Mouse (Mus musculus): ENCODE measurements around the gene Fcrl1. TPM values are rescaled to one million over a fixed set of nuclear protein-coding genes. Genes with fewer than 3 reads are reported as not detected.
A peak's percentile ranks its signal among the peaks of the same experiment; 100 is the strongest.
"Not testable (repeated sequence)": the region's sequence is repeated elsewhere in the genome, so short reads cannot be mapped to it uniquely, and the experiment has no call there.

Gene Fcrl1
- total RNA-seq (2021) (under 1 TPM in 1 of 2 experiments, not detected in 1; 0.45 TPM), polyA plus RNA-seq (2012; rRNA removed) (0.41 and 0.78 TPM in 2 replicates)
- long read RNA-seq, result 0 reads

GRCm38 (mm10) chr3:87376195-87377165, at the start of gene Fcrl1:
Fcrl1 (plus strand) TSS chr3:87376387.
- WGBS, result 77% methylated on average over 18 of the region's 18 CpGs
- H3K79me2 ChIP-seq (replicated peaks; ENCODE audit: control insufficient read depth, insufficient read depth, low read length), result no peaks in the 10 kb centered on the region
- DNase-seq, result no peak
- no peaks in the 10 kb centered on the region for H3K36me3 ChIP-seq (ENCODE audit: control insufficient read depth, insufficient read depth, low read length)
- no peaks in the 10 kb centered on the region for H3K27me3 ChIP-seq (ENCODE audit: control insufficient read depth, insufficient read depth, low read length)
- H3K27ac ChIP-seq, result no peak within 1 kb of the TSS
- TF ChIP-seq CTCF (IDR thresholded peaks at IDR 0.05) (no peak), EP300 (IDR thresholded peaks at IDR 0.05; ENCODE audit: insufficient read depth, low read depth, low read length) (no peak), POLR2A (IDR thresholded peaks at IDR 0.05; ENCODE audit: insufficient read depth, low read depth, low read length) (no peak)
- H3K4me3 ChIP-seq, result no peak within 1 kb of the TSS
- intact Hi-C loops (cut with DNase I), result no loop called here
- no peaks in the 10 kb centered on the region for H3K4me1 ChIP-seq (ENCODE audit: control insufficient read depth, insufficient read depth, low read length)
- no peak within 1 kb of the TSS for H3K9ac ChIP-seq (ENCODE audit: low read depth, low read length)

GRCm38 (mm10) chr3:87337899-87338298, 38.3 kb upstream of the Fcrl1 start:
- Histone ChIP-seq H3K4me3 (no peak overlapping the region), H3K27ac (peak overlapping the region; percentile 34; the same call in 1 of the 2 replicates), H3K27me3 (ENCODE audit: control insufficient read depth, insufficient read depth, low read length) (no peaks in the 10 kb centered on the region), H3K79me2 (replicated peaks; ENCODE audit: control insufficient read depth, insufficient read depth, low read length) (no peaks in the 10 kb centered on the region), H3K9ac (ENCODE audit: low read depth, low read length) (no peak overlapping the region), H3K4me1 (ENCODE audit: control insufficient read depth, insufficient read depth, low read length) (no peaks in the 10 kb centered on the region), H3K36me3 (ENCODE audit: control insufficient read depth, insufficient read depth, low read length) (no peaks in the 10 kb centered on the region)
- intact Hi-C loops (cut with DNase I), result no loop called here
- WGBS, result 57% methylated on average over 5 of the region's 5 CpGs
- TF ChIP-seq CTCF (IDR thresholded peaks at IDR 0.05), result no peak
- no peak for TF ChIP-seq POLR2A (IDR thresholded peaks at IDR 0.05; ENCODE audit: insufficient read depth, low read depth, low read length)
- TF ChIP-seq EP300 (IDR thresholded peaks at IDR 0.05; ENCODE audit: insufficient read depth, low read depth, low read length), result no peak
- peak in 1 of 2 experiments; percentile 19 for DNase-seq

GRCm38 (mm10) chr3:87350992-87351391, 25.2 kb upstream of the Fcrl1 start:
- WGBS, result 73% methylated on average over 2 of the region's 2 CpGs
- H3K36me3 ChIP-seq (ENCODE audit: control insufficient read depth, insufficient read depth, low read length); H3K27ac ChIP-seq; H3K79me2 ChIP-seq (replicated peaks; ENCODE audit: control insufficient read depth, insufficient read depth, low read length); H3K4me3 ChIP-seq; H3K27me3 ChIP-seq (ENCODE audit: control insufficient read depth, insufficient read depth, low read length); DNase-seq; H3K4me1 ChIP-seq (ENCODE audit: control insufficient read depth, insufficient read depth, low read length); intact Hi-C loops (cut with DNase I); H3K9ac ChIP-seq (ENCODE audit: low read depth, low read length): not testable (repeated sequence)

GRCm38 (mm10) chr3:87357581-87357980, 18.6 kb upstream of the Fcrl1 start, which contains the start of gene Cd5l:
Cd5l (plus strand) TSS chr3:87357881.
- no peak for DNase-seq
- H3K79me2 ChIP-seq (replicated peaks; ENCODE audit: control insufficient read depth, insufficient read depth, low read length), result no peaks in the 10 kb centered on the region
- no peak within 1 kb of the TSS for H3K4me3 ChIP-seq
- intact Hi-C loops (cut with DNase I), result no loop called here
- no peak within 1 kb of the TSS for H3K9ac ChIP-seq (ENCODE audit: low read depth, low read length)
- TF ChIP-seq EP300 (IDR thresholded peaks at IDR 0.05; ENCODE audit: insufficient read depth, low read depth, low read length), result no peak
- no peak for TF ChIP-seq POLR2A (IDR thresholded peaks at IDR 0.05; ENCODE audit: insufficient read depth, low read depth, low read length)
- TF ChIP-seq CTCF (IDR thresholded peaks at IDR 0.05), result no peak
- H3K27me3 ChIP-seq (ENCODE audit: control insufficient read depth, insufficient read depth, low read length), result no peaks in the 10 kb centered on the region
- H3K4me1 ChIP-seq (ENCODE audit: control insufficient read depth, insufficient read depth, low read length), result no peaks in the 10 kb centered on the region
- no peaks in the 10 kb centered on the region for H3K36me3 ChIP-seq (ENCODE audit: control insufficient read depth, insufficient read depth, low read length)
- H3K27ac ChIP-seq, result no peak within 1 kb of the TSS

GRCm38 (mm10) chr3:87359215-87359614, 17.0 kb upstream of the Fcrl1 start:
- no peaks in the 10 kb centered on the region for H3K36me3 ChIP-seq (ENCODE audit: control insufficient read depth, insufficient read depth, low read length)
- intact Hi-C loops (cut with DNase I), result no loop called here
- no peak for DNase-seq
- TF ChIP-seq POLR2A (IDR thresholded peaks at IDR 0.05; ENCODE audit: insufficient read depth, low read depth, low read length) (no peak), CTCF (IDR thresholded peaks at IDR 0.05) (no peak), EP300 (IDR thresholded peaks at IDR 0.05; ENCODE audit: insufficient read depth, low read depth, low read length) (no peak)
- H3K79me2 ChIP-seq (replicated peaks; ENCODE audit: control insufficient read depth, insufficient read depth, low read length), result no peaks in the 10 kb centered on the region
- no peak overlapping the region for H3K9ac ChIP-seq (ENCODE audit: low read depth, low read length)
- H3K27me3 ChIP-seq (ENCODE audit: control insufficient read depth, insufficient read depth, low read length), result no peaks in the 10 kb centered on the region
- H3K4me3 ChIP-seq, result no peak overlapping the region
- H3K27ac ChIP-seq, result no peak overlapping the region
- no peaks in the 10 kb centered on the region for H3K4me1 ChIP-seq (ENCODE audit: control insufficient read depth, insufficient read depth, low read length)

GRCm38 (mm10) chr3:87360466-87360865, 15.7 kb upstream of the Fcrl1 start:
- H3K4me1 ChIP-seq (ENCODE audit: control insufficient read depth, insufficient read depth, low read length), result no peaks in the 10 kb centered on the region
- no peak for TF ChIP-seq POLR2A (IDR thresholded peaks at IDR 0.05; ENCODE audit: insufficient read depth, low read depth, low read length)
- TF ChIP-seq CTCF (IDR thresholded peaks at IDR 0.05), result no peak
- no peak for TF ChIP-seq EP300 (IDR thresholded peaks at IDR 0.05; ENCODE audit: insufficient read depth, low read depth, low read length)
- H3K36me3 ChIP-seq (ENCODE audit: control insufficient read depth, insufficient read depth, low read length), result no peaks in the 10 kb centered on the region
- no peak overlapping the region for H3K9ac ChIP-seq (ENCODE audit: low read depth, low read length)
- intact Hi-C loops (cut with DNase I), result no loop called here
- no peak overlapping the region for H3K4me3 ChIP-seq
- no peaks in the 10 kb centered on the region for H3K27me3 ChIP-seq (ENCODE audit: control insufficient read depth, insufficient read depth, low read length)
- no peak for DNase-seq
- no peaks in the 10 kb centered on the region for H3K79me2 ChIP-seq (replicated peaks; ENCODE audit: control insufficient read depth, insufficient read depth, low read length)
- H3K27ac ChIP-seq, result no peak overlapping the region
- 82% methylated on average over 6 of the region's 6 CpGs for WGBS

All from heart, adult 2 months (tissue).